Mouse (Mus musculus) midbrain, embryonic 13.5 days (tissue): ENCODE results near the gene Scn2b. TPM values are rescaled to one million over a fixed set of nuclear protein-coding genes. Genes with fewer than 3 reads are reported as not detected.

Experiments used
- ATAC-seq: fragments of 200-750 bp; cut with Nextera tagmentation; 2 replicates; pipeline ENCODE4 v1.8.0; 2017; ENCODE audit warnings: mild to moderate bottlenecking, moderate TSS enrichment, moderate library complexity
- H3K27ac ChIP-seq: fragments of 300-500 bp; sonication (generic); 2 replicates; pipeline ENCODE4 v1.5.1; 2015; ENCODE audit warnings: inconsistent platforms, mild to moderate bottlenecking, moderate library complexity
- H3K27me3 ChIP-seq: fragments of 300-500 bp; sonication (generic); 2 replicates; pipeline ENCODE4 v1.6.1; 2015; ENCODE audit warnings: mild to moderate bottlenecking, inconsistent platforms
- H3K36me3 ChIP-seq: fragments of 300-500 bp; sonication (generic); 2 replicates; pipeline ENCODE4 v1.6.1; 2015; ENCODE audit warnings: mild to moderate bottlenecking, inconsistent platforms
- H3K4me1 ChIP-seq: fragments of 300-500 bp; sonication (generic); replicated peaks from 2 replicates; pipeline ENCODE4 v1.6.1; 2015; ENCODE audit warnings: inconsistent platforms
- H3K4me2 ChIP-seq: fragments of 300-500 bp; sonication (generic); replicated peaks from 2 replicates; pipeline ENCODE4 v1.6.1; 2015; ENCODE audit warnings: moderate library complexity, mild to moderate bottlenecking, inconsistent platforms
- H3K4me3 ChIP-seq: fragments of 300-500 bp; sonication (generic); replicated peaks from 2 replicates; pipeline ENCODE4 v1.5.1; 2015; ENCODE audit warnings: mild to moderate bottlenecking, inconsistent platforms
- H3K9ac ChIP-seq: fragments of 300-500 bp; sonication (generic); replicated peaks from 2 replicates; pipeline ENCODE4 v1.6.1; 2015; ENCODE audit warnings: mild to moderate bottlenecking, inconsistent platforms
- H3K9me3 ChIP-seq: fragments of 300-500 bp; sonication (generic); 2 replicates; pipeline ENCODE4 v1.6.1; 2016; ENCODE audit warnings: mild to moderate bottlenecking, inconsistent platforms
- WGBS: fragments of 180-500 bp; shearing (Covaris S2); methylation state at CpG from one replicate; pipeline ENCODE4 v1.1.7; 2015; 5-methylcytosine and 5-hydroxymethylcytosine counted together
- polyA plus RNA-seq: library from polyadenylated mRNA; unstranded; fragments of >200 nt; fragmentation: Nextera tagmentation; extraction: Ambion mirVana; gene quantifications from 2 replicates; pipeline ENCODE4 v1.2.1, GENCODE M21; 2015

The Scn2b gene
- polyA plus RNA-seq: 6.6 and 7.2 TPM in 2 replicates

- Histone ChIP-seq H3K36me3 (no peaks in the 10 kb centered on the region), H3K4me3 (peak within 1 kb of the TSS; percentile 54), H3K4me2 (peak within 1 kb of the TSS; percentile 75), H3K9me3 (no peaks in the 10 kb centered on the region), H3K4me1 (peaks cover 36% of the 10 kb centered on the region), H3K9ac (peak within 1 kb of the TSS; percentile 89), H3K27me3 (peaks cover 17% of the 10 kb centered on the region; the same call in 1 of the 2 replicates), H3K27ac (peak within 1 kb of the TSS; percentile 84)
- 1% methylated on average over 13 of the region's 13 CpGs for WGBS
- peak; percentile 51 for ATAC-seq
These were observed at the start of gene Scn2b for GRCm38 (mm10) chr9:45117741-45118431. Gene Scn2b (plus strand): TSS chr9:45117782.

DNA sequence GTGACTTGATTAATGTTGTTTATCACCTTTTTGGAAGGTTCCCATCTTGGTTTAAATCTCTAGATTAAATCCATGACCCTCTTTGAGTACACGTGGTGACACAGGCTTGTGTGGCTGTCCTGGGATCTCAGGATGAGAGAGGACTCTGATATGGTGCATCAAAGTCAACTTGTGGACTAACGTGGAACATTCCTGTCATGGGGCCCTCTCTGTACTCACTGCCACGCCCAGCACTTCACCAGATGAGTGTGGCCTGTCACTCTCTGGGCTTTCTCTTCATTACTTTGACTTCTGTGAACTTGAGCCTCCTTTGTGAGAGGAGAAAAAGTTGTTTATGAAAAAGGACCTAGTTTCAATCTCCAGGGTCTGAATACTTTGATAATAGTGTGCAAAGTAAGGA, 45.8 kb upstream of the Scn2b start:
- Histone ChIP-seq H3K27ac (no peak overlapping the region), H3K27me3 (no peaks in the 10 kb centered on the region), H3K4me3 (no peak overlapping the region), H3K9ac (no peak overlapping the region), H3K4me1 (no peaks in the 10 kb centered on the region), H3K36me3 (no peaks in the 10 kb centered on the region), H3K9me3 (no peaks in the 10 kb centered on the region), H3K4me2 (no peak overlapping the region)
- no peak for ATAC-seq
- 49% methylated on average over 3 of the region's 3 CpGs for WGBS

DNA sequence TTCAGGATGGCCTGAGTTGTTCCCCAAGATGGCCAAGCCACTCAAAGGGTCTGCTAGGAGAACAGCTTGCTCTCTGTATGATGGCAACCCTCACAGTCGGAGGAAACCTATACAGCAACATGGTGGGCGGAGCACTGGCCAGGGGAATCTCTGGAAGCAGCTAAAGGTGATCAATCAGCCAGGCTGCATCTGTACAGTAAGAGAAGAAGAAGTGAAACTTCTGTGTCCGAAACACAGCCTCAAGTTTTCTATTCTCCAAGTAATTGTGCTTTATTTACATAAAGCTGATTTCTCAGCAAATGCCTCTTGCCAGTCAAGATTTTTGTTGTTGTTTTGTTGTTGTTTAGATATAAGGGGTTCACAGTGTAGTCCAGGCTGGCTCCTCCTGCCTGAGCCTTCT, 39.7 kb upstream of the Scn2b start:
- WGBS: 76% methylated on average over 3 of the region's 3 CpGs
- Histone ChIP-seq H3K36me3 (no peaks in the 10 kb centered on the region), H3K4me3 (no peak overlapping the region), H3K27ac (no peak overlapping the region), H3K9me3 (no peaks in the 10 kb centered on the region), H3K27me3 (no peaks in the 10 kb centered on the region), H3K4me1 (no peaks in the 10 kb centered on the region), H3K4me2 (no peak overlapping the region), H3K9ac (no peak overlapping the region)
- no peak for ATAC-seq

GRCm38 (mm10) chr9:45079011-45079410, 38.6 kb upstream of the Scn2b start, which contains the start of gene Jaml:
Gene Jaml (plus strand): TSS chr9:45079183.
- ATAC-seq: no peak
- Histone ChIP-seq H3K4me3 (no peak within 1 kb of the TSS), H3K4me2 (no peak within 1 kb of the TSS), H3K27me3 (no peaks in the 10 kb centered on the region), H3K4me1 (no peaks in the 10 kb centered on the region), H3K27ac (no peak within 1 kb of the TSS), H3K36me3 (no peaks in the 10 kb centered on the region), H3K9me3 (no peaks in the 10 kb centered on the region), H3K9ac (no peak within 1 kb of the TSS)
- WGBS: 85% methylated on average over 5 of the region's 5 CpGs

DNA sequence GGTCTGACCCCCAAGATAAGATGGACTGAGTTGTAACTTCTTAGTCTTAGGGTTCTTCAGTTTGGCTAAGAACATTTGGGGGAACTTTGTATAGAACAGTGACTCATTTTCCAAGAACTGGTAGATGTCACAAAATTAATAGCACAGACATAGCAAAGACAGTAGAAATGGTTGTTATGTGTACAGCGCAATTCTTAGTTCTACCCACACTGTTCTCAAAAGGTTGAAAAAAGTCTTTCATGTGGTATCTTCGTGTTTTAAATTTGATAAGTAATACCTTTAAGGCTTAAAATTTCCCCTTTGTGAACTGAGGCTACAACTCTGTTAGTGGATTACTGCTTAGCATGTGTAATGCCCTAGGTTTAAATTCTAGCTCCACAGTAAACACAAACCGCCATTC, 34.5 kb upstream of the Scn2b start:
- Histone ChIP-seq H3K36me3 (no peaks in the 10 kb centered on the region), H3K9ac (no peak overlapping the region), H3K4me1 (no peaks in the 10 kb centered on the region), H3K27me3 (0 out of 2 replicates have a peak, but pooled peaks cover 2% of the 10 kb centered on the region), H3K4me2 (no peak overlapping the region), H3K27ac (no peak overlapping the region), H3K9me3 (no peaks in the 10 kb centered on the region), H3K4me3 (no peak overlapping the region)
- 85% methylated on average over 3 of the region's 3 CpGs for WGBS
- no peak for ATAC-seq

GRCm38 (mm10) chr9:45084556-45084955, 33.0 kb upstream of the Scn2b start:
- H3K27me3 ChIP-seq: 0 out of 2 replicates have a peak, but pooled peaks cover 2% of the 10 kb centered on the region
- H3K4me1 ChIP-seq: no peaks in the 10 kb centered on the region
- 76% methylated on average over 5 of the region's 5 CpGs for WGBS
- H3K4me2 ChIP-seq: no peak overlapping the region
- no peak overlapping the region for H3K9ac ChIP-seq
- H3K9me3 ChIP-seq: no peaks in the 10 kb centered on the region
- H3K4me3 ChIP-seq: no peak overlapping the region
- ATAC-seq: no peak
- no peaks in the 10 kb centered on the region for H3K36me3 ChIP-seq
- H3K27ac ChIP-seq: no peak overlapping the region

DNA sequence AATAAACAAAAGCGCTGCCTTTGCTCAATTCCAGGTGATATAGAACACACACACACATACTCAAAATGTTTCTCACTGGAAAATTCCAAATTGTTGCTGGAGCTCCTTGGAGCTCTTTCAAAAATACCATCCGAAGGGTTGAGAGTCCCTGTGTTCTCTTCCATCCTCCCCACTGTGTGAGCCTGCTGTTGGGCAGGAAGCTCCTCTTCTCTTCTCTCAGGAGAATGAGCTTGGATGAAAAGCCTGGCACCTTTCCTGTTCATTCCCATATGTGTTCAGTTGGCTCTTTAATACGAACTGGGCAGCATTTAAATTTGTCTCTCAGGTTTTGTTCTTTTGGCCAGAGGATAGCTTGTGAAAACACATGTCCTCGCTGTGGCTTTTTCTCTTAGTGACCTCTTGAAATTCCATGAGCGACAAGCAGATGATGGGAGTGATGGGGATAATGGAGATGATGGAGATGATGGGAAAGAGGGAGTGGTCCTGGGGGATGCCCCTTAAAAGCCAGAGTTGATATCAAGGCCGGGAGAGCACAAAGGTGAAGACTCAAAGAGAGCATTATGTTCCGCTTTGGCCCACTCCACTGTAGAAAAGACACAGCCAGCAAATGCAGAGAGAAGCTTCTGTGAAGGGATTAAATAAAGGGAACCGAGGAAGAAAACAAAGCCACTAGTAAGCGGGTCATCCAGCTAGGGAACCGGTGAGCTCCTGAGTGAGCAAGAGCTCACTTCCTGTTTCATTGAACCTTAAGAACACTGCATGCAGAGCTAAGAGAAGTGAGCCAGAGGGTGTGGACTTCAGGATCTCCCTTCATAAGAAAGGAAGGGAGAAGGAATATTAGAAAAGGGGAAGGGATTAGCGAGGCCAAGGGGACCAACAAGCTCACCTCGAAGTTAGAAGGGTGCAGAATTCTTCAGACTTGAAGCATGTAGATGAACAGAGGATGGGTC, 31.6 kb upstream of the Scn2b start:
- H3K36me3 ChIP-seq: no peaks in the 10 kb centered on the region
- H3K4me1 ChIP-seq: no peaks in the 10 kb centered on the region
- H3K27ac ChIP-seq: no peak overlapping the region

GRCm38 (mm10) chr9:45088040-45088439, 29.5 kb upstream of the Scn2b start:
- Histone ChIP-seq H3K27ac (no peak overlapping the region), H3K4me2 (no peak overlapping the region)
- no peak for ATAC-seq

More for the DNA sequence above, 31.6 kb upstream of the Scn2b start:
- WGBS: 79% methylated on average over 12 of the region's 12 CpGs
- ATAC-seq: no peak
- Histone ChIP-seq H3K9ac (no peak overlapping the region), H3K4me2 (no peak overlapping the region), H3K27me3 (0 out of 2 replicates have a peak, but pooled peaks cover 2% of the 10 kb centered on the region), H3K9me3 (no peaks in the 10 kb centered on the region), H3K4me3 (no peak overlapping the region)

DNA sequence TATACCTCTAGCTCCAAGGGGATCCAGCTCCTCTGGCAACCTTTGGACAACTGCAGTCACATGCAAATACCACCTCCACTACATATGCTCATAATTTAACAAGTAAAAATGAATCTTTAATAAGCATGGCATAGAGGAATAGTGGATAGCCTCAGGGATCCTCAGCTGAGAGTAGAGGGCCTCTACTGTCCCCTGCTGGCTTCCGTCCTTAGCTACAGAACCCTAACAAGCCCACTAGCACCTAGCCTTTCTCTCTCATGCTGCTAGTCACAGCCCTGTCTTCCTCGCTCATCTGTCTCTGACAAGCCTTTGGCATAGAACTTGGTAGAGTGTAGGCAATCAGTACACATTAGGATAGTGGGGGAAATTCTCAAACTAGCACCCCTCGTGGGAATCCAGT, 26.8 kb upstream of the Scn2b start:
- Histone ChIP-seq H3K9ac (no peak overlapping the region), H3K4me2 (no peak overlapping the region), H3K4me1 (no peaks in the 10 kb centered on the region), H3K9me3 (no peaks in the 10 kb centered on the region), H3K27ac (no peak overlapping the region), H3K27me3 (0 out of 2 replicates have a peak, but pooled peaks cover 2% of the 10 kb centered on the region), H3K4me3 (no peak overlapping the region), H3K36me3 (no peaks in the 10 kb centered on the region)
- WGBS: 66% methylated on average over 3 of the region's 3 CpGs
- ATAC-seq: no peak

More at GRCm38 (mm10) chr9:45088040-45088439, 29.5 kb upstream of the Scn2b start:
- H3K36me3 ChIP-seq: no peaks in the 10 kb centered on the region
- H3K9me3 ChIP-seq: no peaks in the 10 kb centered on the region
- 0 out of 2 replicates have a peak, but pooled peaks cover 2% of the 10 kb centered on the region for H3K27me3 ChIP-seq
- no peak overlapping the region for H3K4me3 ChIP-seq
- H3K4me1 ChIP-seq: no peaks in the 10 kb centered on the region
- H3K9ac ChIP-seq: no peak overlapping the region

DNA sequence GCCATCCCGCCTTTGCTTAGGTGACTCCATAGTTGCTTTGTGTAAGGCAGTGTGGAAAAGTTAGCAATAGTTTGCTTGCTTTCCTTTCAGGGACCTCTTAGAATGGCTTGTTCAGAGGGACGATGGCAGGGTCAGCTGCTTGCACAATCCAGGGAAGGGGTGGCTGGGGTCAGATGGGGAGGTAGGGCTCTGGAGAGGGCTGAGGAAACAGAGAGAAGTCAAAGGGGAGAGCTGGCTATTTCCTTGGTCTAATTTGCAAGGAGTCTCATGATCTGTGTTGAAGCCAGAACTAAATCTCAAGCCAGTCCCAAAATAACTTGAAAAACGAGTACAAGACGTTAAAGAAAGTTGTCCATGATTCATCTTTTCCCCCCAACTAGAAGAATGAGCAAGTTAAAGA, 24.9 kb upstream of the Scn2b start:
- H3K36me3 ChIP-seq: no peaks in the 10 kb centered on the region
- no peak overlapping the region for H3K4me3 ChIP-seq
- no peak overlapping the region for H3K4me2 ChIP-seq
- no peaks in the 10 kb centered on the region for H3K4me1 ChIP-seq
- WGBS: 74% methylated on average over 4 of the region's 4 CpGs
- H3K27ac ChIP-seq: no peak overlapping the region
- H3K9ac ChIP-seq: no peak overlapping the region
- H3K9me3 ChIP-seq: no peaks in the 10 kb centered on the region
- no peak for ATAC-seq
- no peaks in the 10 kb centered on the region for H3K27me3 ChIP-seq

- Histone ChIP-seq H3K9ac (no peak overlapping the region), H3K9me3 (no peaks in the 10 kb centered on the region), H3K36me3 (no peaks in the 10 kb centered on the region), H3K27ac (no peak overlapping the region), H3K4me1 (no peaks in the 10 kb centered on the region), H3K27me3 (no peaks in the 10 kb centered on the region), H3K4me3 (no peak overlapping the region), H3K4me2 (no peak overlapping the region)
- WGBS: 84% methylated on average over 6 of the region's 6 CpGs
- ATAC-seq: no peak
These were observed 22.2 kb upstream of the Scn2b start for GRCm38 (mm10) chr9:45095149-45095937.
